Mouse (Mus musculus): Measurements from ENCODE around the gene Lcn2. TPM values are rescaled to one million over a fixed set of nuclear protein-coding genes. Genes with fewer than 3 reads are reported as not detected.

Gene Lcn2
- polyA plus RNA-seq, 1 experiment = 0.77 TPM

- DNase-seq (ENCODE audit: low read depth) = no peak
- TF ChIP-seq POLR2A (IDR thresholded peaks at IDR 0.05; ENCODE audit: borderline replicate concordance, extremely low read depth, insufficient read depth, insufficient read length, poor library complexity, severe bottlenecking) (no peak), CTCF (IDR thresholded peaks at IDR 0.05; ENCODE audit: borderline replicate concordance, extremely low read depth, insufficient read depth, insufficient read length) (no peak)
These were observed 48.0 kb downstream of the Lcn2 start for GRCm38 (mm10) chr2:32339912-32340642.

- TF ChIP-seq CTCF (IDR thresholded peaks at IDR 0.05; ENCODE audit: borderline replicate concordance, extremely low read depth, insufficient read depth, insufficient read length) = no peak
- TF ChIP-seq POLR2A (IDR thresholded peaks at IDR 0.05; ENCODE audit: borderline replicate concordance, extremely low read depth, insufficient read depth, insufficient read length, poor library complexity, severe bottlenecking) = no peak
- no peak for DNase-seq (ENCODE audit: low read depth)
These were observed 52.2 kb downstream of the Lcn2 start for GRCm38 (mm10) chr2:32335888-32336287.

Other genes with a start within 250 kb of the Lcn2 start
- gene Prrc2b, start 237.2 kb downstream of the Lcn2 start, polyA plus RNA-seq (2012; rRNA removed) = 94.4 and 171 TPM in 2 replicates
- 46.4 and 48.7 TPM in 2 replicates for gene Pomt1, start 151.7 kb downstream of the Lcn2 start, polyA plus RNA-seq (2012; rRNA removed)
- 70.7 and 82.4 TPM in 2 replicates for gene Uck1, start 128.1 kb downstream of the Lcn2 start, polyA plus RNA-seq (2012; rRNA removed)
- 42.9 and 54.6 TPM in 2 replicates for gene Golga2, start 100.9 kb downstream of the Lcn2 start, polyA plus RNA-seq (2012; rRNA removed)
- 296 and 327 TPM in 2 replicates for gene Swi5, start 100.2 kb downstream of the Lcn2 start, polyA plus RNA-seq (2012; rRNA removed)
- gene Ciz1, start 35.9 kb downstream of the Lcn2 start, polyA plus RNA-seq (2012; rRNA removed) = 225 and 268 TPM in 2 replicates
- 189 and 292 TPM in 2 replicates for gene Dnm1, start 34.9 kb downstream of the Lcn2 start, polyA plus RNA-seq (2012; rRNA removed)
- 101 and 114 TPM in 2 replicates for gene 1110008P14Rik, start 6.3 kb downstream of the Lcn2 start, polyA plus RNA-seq (2012; rRNA removed)
- gene Ptges2, start 7.6 kb upstream of the Lcn2 start, polyA plus RNA-seq (2012; rRNA removed) = 48.9 and 51.3 TPM in 2 replicates
- gene Naif1, start 62.2 kb upstream of the Lcn2 start, polyA plus RNA-seq (2012; rRNA removed) = 4.8 and 5.1 TPM in 2 replicates
- 40.2 and 46.1 TPM in 2 replicates for gene Slc25a25, start 63.2 kb upstream of the Lcn2 start, polyA plus RNA-seq (2012; rRNA removed)
- gene Fam102a, start 147.1 kb upstream of the Lcn2 start, polyA plus RNA-seq (2012; rRNA removed) = 7.7 and 12.9 TPM in 2 replicates
- 155 and 212 TPM in 2 replicates for gene Dpm2, start 182.6 kb upstream of the Lcn2 start, polyA plus RNA-seq (2012; rRNA removed)
- 13.2 and 16.0 TPM in 2 replicates for gene Pip5kl1, start 186.5 kb upstream of the Lcn2 start, polyA plus RNA-seq (2012; rRNA removed)
- gene 9430097D07Rik, start 187.4 kb upstream of the Lcn2 start, polyA plus RNA-seq (2012; rRNA removed) = 0.26 and 0.33 TPM in 2 replicates
- 21.7 and 23.9 TPM in 2 replicates for gene St6galnac4, start 198.8 kb upstream of the Lcn2 start, polyA plus RNA-seq (2012; rRNA removed)
- gene St6galnac6, start 211.5 kb upstream of the Lcn2 start, polyA plus RNA-seq (2012; rRNA removed) = 16.2 and 22.6 TPM in 2 replicates
- gene Ak1, start 233.5 kb upstream of the Lcn2 start, polyA plus RNA-seq (2012; rRNA removed) = 31.0 and 41.5 TPM in 2 replicates

Measured in brain, embryonic 14.5 days (tissue).